Mouse (Mus musculus) myocyte (in vitro differentiated cells): ENCODE measurements at regions not wholly inside any gene's neighbourhood (a gene's known extent, or its start where the extent isn't known, plus 50 kb on each side); places are given as distances from the start of the nearest gene placed in this dataset.

Experiments
- CEBPB ChIP-seq: IDR thresholded peaks from 2 replicates; pipeline ENCODE4 v1.6.1; 2011; ENCODE audit warnings: mild to moderate bottlenecking, moderate library complexity; ENCODE audit not compliant: poor library complexity, insufficient read depth, severe bottlenecking
- E2F4 ChIP-seq: IDR thresholded peaks from one replicate; pipeline ENCODE4 v1.6.1; 2011; ENCODE audit warnings: mild to moderate bottlenecking, control low read depth, moderate library complexity; ENCODE audit not compliant: insufficient read depth
- MAX ChIP-seq: IDR thresholded peaks from one replicate; pipeline ENCODE4 v1.6.1; 2011; ENCODE audit warnings: low read depth, mild to moderate bottlenecking, control low read depth
- MYOD1 ChIP-seq, 3 experiments: IDR thresholded peaks; one replicate each; pipeline ENCODE4 v1.6.1; 2011; ENCODE audit warnings: control low read depth in 2 of 3, low read depth in 2 of 3, mild to moderate bottlenecking in 2 of 3, moderate library complexity in 1 of 3; ENCODE audit not compliant: insufficient read length in 2 of 3, control insufficient read depth in 1 of 3
- MYOG ChIP-seq, 3 experiments: IDR thresholded peaks; one replicate each; pipeline ENCODE4 v1.6.1; 2011; ENCODE audit warnings: control low read depth in 2 of 3, low read depth in 2 of 3, mild to moderate bottlenecking in 2 of 3; ENCODE audit not compliant: insufficient read length in 2 of 3, control insufficient read depth in 1 of 3, insufficient read depth in 1 of 3
- POLR2A ChIP-seq: IDR thresholded peaks from one replicate; pipeline ENCODE4 v1.6.1; 2011; ENCODE audit warnings: low read depth, mild to moderate bottlenecking, control low read depth, moderate library complexity; ENCODE audit not compliant: insufficient read length
- POLR2AphosphoS2 ChIP-seq: IDR thresholded peaks from one replicate; pipeline ENCODE4 v1.6.1; 2011; ENCODE audit warnings: low read depth, control low read depth; ENCODE audit not compliant: insufficient read length
- SRF ChIP-seq: IDR thresholded peaks from one replicate; pipeline ENCODE4 v1.6.1; 2011; ENCODE audit warnings: low read depth; ENCODE audit not compliant: control insufficient read depth, insufficient read length
- TCF12 ChIP-seq: IDR thresholded peaks from one replicate; pipeline ENCODE4 v1.6.1; 2011; ENCODE audit warnings: mild to moderate bottlenecking, control low read depth; ENCODE audit not compliant: poor library complexity, insufficient read depth, severe bottlenecking
- USF1 ChIP-seq: IDR thresholded peaks from one replicate; pipeline ENCODE4 v1.6.1; 2011; ENCODE audit warnings: low read depth, mild to moderate bottlenecking, control low read depth, moderate library complexity

GRCm38 (mm10) chr17:49226016-49226400 lies 202.2 kb upstream of the Mocs1 start:
- no peak for TF ChIP-seq POLR2A
- TF ChIP-seq MAX = no peak
- TF ChIP-seq USF1 = no peak
- no peak for TF ChIP-seq CEBPB
- no peak for TF ChIP-seq SRF
- no peak for TF ChIP-seq MYOG (IDR thresholded peaks at IDR 0.05; ENCODE audit: control insufficient read depth in 1 of 3, insufficient read depth in 1 of 3, insufficient read length in 2 of 3, low read depth in 2 of 3)
- TF ChIP-seq E2F4 = no peak
- no peak for TF ChIP-seq POLR2AphosphoS2
- TF ChIP-seq TCF12 = no peak
- TF ChIP-seq MYOD1 (IDR thresholded peaks at IDR 0.05; ENCODE audit: control insufficient read depth in 1 of 3, insufficient read length in 2 of 3, low read depth in 2 of 3) = no peak
